Mouse (Mus musculus): ENCODE data around the gene G6pc3. TPM values are rescaled to one million over a fixed set of nuclear protein-coding genes. Genes with fewer than 3 reads are reported as not detected.

Gene G6pc3
- polyA plus RNA-seq, 1 experiment from 2014 or later: 32.3 TPM

GRCm38 (mm10) chr11:102198245-102198644 is 8.8 kb downstream of the G6pc3 start:
- peaks cover 98% of the 10 kb centered on the region for H3K36me3 ChIP-seq
- H3K4me1 ChIP-seq (replicated peaks): peaks cover 3% of the 10 kb centered on the region; the same call in 1 of the 2 replicates
- H3K27ac ChIP-seq: no peak overlapping the region
- no peaks in the 10 kb centered on the region for H3K27me3 ChIP-seq (ENCODE audit: insufficient read depth, poor library complexity, severe bottlenecking)
- H3K9me3 ChIP-seq: no peaks in the 10 kb centered on the region
- no peak for DNase-seq (ENCODE audit: low spot score)
- WGBS: 72% methylated on average over 6 of the region's 6 CpGs
- H3K4me3 ChIP-seq: no peak overlapping the region

GRCm38 (mm10) chr11:102199856-102200255 is 10.4 kb downstream of the G6pc3 start:
- Histone ChIP-seq H3K4me1 (replicated peaks) (peaks cover 3% of the 10 kb centered on the region; the same call in 1 of the 2 replicates), H3K9me3 (no peaks in the 10 kb centered on the region), H3K36me3 (peaks cover 98% of the 10 kb centered on the region), H3K27me3 (ENCODE audit: insufficient read depth, poor library complexity, severe bottlenecking) (no peaks in the 10 kb centered on the region), H3K4me3 (no peak overlapping the region), H3K27ac (no peak overlapping the region)
- WGBS: 84% methylated on average over 9 of the region's 9 CpGs
- DNase-seq (ENCODE audit: low spot score): no peak

DNA sequence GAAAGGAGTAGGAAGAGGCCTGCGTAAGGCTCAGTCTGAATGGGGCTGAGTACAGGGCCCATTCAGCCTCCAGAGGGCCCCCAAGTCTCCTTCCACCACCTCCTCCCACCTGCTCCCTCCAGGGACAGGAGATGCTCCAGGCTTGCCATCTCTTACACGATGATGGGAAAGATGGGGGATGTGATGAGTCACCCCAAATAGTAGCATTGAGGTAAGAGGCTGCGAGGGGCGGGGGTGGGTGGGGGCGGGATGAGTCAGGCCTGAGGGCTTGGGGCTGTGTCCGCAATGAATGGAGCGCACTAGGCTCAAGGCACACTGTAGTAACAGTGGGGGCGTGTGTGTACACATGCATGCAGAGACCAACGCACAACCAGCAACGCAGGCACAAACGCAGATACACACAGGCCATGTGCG is 12.0 kb downstream of the G6pc3 start:
- DNase-seq (ENCODE audit: low spot score): no peak
- peaks cover 98% of the 10 kb centered on the region for H3K36me3 ChIP-seq
- no peaks in the 10 kb centered on the region for H3K9me3 ChIP-seq
- no peak overlapping the region for H3K4me3 ChIP-seq
- H3K4me1 ChIP-seq (replicated peaks): peaks cover 7% of the 10 kb centered on the region
- no peak overlapping the region for H3K27ac ChIP-seq
- no peaks in the 10 kb centered on the region for H3K27me3 ChIP-seq (ENCODE audit: insufficient read depth, poor library complexity, severe bottlenecking)
- 83% methylated on average over 12 of the region's 12 CpGs for WGBS

GRCm38 (mm10) chr11:102206481-102206880 is 17.1 kb downstream of the G6pc3 start:
- peak overlapping the region; percentile 82 for H3K27ac ChIP-seq
- H3K36me3 ChIP-seq: peaks cover 60% of the 10 kb centered on the region
- no peaks in the 10 kb centered on the region for H3K9me3 ChIP-seq
- 66% methylated on average over 30 of the region's 30 CpGs for WGBS
- H3K27me3 ChIP-seq (ENCODE audit: insufficient read depth, poor library complexity, severe bottlenecking): no peaks in the 10 kb centered on the region
- peaks cover 48% of the 10 kb centered on the region for H3K4me1 ChIP-seq (replicated peaks)
- peak overlapping the region; percentile 16; the same call in 1 of the 2 replicates for H3K4me3 ChIP-seq
- DNase-seq (ENCODE audit: low spot score): no peak

- Histone ChIP-seq H3K36me3 (peaks cover 50% of the 10 kb centered on the region), H3K27me3 (ENCODE audit: insufficient read depth, poor library complexity, severe bottlenecking) (no peaks in the 10 kb centered on the region), H3K9me3 (no peaks in the 10 kb centered on the region), H3K4me1 (replicated peaks) (peaks cover 56% of the 10 kb centered on the region), H3K27ac (peak overlapping the region; percentile 81), H3K4me3 (peak overlapping the region; percentile 22)
- 26% methylated on average over 11 of the region's 11 CpGs for WGBS
- DNase-seq (ENCODE audit: low spot score): peak; percentile 82
Measured at GRCm38 (mm10) chr11:102207825-102208777, 18.7 kb downstream of the G6pc3 start.

DNA sequence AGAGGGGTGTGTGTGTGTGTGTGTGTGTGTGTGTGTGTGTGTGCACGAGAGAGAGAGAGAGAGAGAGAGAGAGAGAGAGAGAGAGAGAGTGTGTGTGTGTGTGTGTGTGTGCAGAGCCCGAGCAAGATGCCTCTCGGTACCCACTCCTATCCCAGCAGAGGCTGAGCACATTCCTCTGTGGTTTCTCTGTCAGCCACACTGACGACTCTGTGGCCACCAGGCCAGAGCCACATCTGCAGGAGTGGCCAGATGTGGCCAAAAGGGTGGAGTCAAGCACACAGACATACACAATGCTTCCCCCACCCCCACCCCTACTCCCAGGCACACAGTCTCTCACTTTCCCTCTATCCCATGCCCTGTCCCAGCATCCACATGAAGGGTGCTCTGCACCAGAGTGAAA is 19.4 kb downstream of the G6pc3 start:
- H3K9me3 ChIP-seq: no peaks in the 10 kb centered on the region
- H3K4me1 ChIP-seq (replicated peaks): peaks cover 60% of the 10 kb centered on the region
- 0 out of 2 replicates have a peak overlapping the region, but pooled peaks have one; percentile 22 for H3K4me3 ChIP-seq
- H3K36me3 ChIP-seq: peaks cover 44% of the 10 kb centered on the region
- H3K27me3 ChIP-seq (ENCODE audit: insufficient read depth, poor library complexity, severe bottlenecking): no peaks in the 10 kb centered on the region
- WGBS: 38% methylated on average over 4 of the region's 4 CpGs
- DNase-seq (ENCODE audit: low spot score): no peak
- H3K27ac ChIP-seq: peak overlapping the region; percentile 81

DNA sequence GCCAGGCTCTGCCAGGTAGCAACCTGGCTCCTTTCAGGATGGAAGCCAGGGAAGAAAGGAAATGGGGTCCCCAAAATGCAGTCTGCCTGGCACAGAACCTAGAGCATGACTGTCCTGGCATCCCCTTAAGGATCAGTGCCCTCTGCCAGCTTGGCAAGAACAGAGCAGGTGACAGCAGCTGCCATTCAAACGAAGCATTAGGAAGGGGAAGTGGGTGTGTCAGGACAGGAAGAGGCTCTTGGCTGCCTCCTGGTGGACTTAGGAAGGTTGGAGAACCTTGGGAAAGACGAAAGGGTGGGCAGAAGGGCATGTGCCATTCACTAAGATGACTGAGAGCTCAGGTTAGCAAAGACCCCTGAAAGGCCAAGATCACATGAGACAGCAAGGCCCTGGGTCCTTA is 20.3 kb downstream of the G6pc3 start:
- peaks cover 69% of the 10 kb centered on the region for H3K4me1 ChIP-seq (replicated peaks)
- H3K9me3 ChIP-seq: no peaks in the 10 kb centered on the region
- H3K27ac ChIP-seq: peak overlapping the region; percentile 81
- no peaks in the 10 kb centered on the region for H3K27me3 ChIP-seq (ENCODE audit: insufficient read depth, poor library complexity, severe bottlenecking)
- DNase-seq (ENCODE audit: low spot score): no peak
- H3K4me3 ChIP-seq: no peak overlapping the region; the same call in 1 of the 2 replicates
- 20% methylated on average over 2 of the region's 2 CpGs for WGBS
- H3K36me3 ChIP-seq: peaks cover 35% of the 10 kb centered on the region

DNA sequence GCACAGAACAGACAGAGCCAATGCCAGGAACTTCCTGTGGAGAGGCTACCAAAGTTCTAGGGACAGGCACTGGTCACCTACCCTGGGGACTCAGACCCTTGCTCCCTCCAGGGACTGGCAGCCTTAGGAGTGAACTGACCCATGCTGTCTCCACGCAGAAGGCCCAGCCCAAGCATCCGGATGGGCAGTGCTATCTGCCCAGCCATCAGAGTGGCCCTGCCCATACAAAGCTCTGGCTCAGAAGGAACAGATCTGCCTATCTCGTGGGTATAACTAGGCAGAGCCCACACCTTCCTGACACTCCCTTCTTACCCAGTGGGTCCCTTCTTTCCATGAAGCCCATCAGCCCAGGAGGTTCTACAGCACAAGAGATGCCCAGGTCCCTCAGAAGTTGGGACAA is 20.8 kb downstream of the G6pc3 start:
- peaks cover 30% of the 10 kb centered on the region for H3K36me3 ChIP-seq
- H3K27ac ChIP-seq: peak overlapping the region; percentile 35; the same call in 1 of the 2 replicates
- H3K27me3 ChIP-seq (ENCODE audit: insufficient read depth, poor library complexity, severe bottlenecking): no peaks in the 10 kb centered on the region
- 74% methylated on average over 3 of the region's 3 CpGs for WGBS
- H3K4me1 ChIP-seq (replicated peaks): peaks cover 74% of the 10 kb centered on the region
- H3K4me3 ChIP-seq: no peak overlapping the region
- no peak for DNase-seq (ENCODE audit: low spot score)
- no peaks in the 10 kb centered on the region for H3K9me3 ChIP-seq

- Histone ChIP-seq H3K4me1 (replicated peaks) (peaks cover 82% of the 10 kb centered on the region), H3K27me3 (ENCODE audit: insufficient read depth, poor library complexity, severe bottlenecking) (no peaks in the 10 kb centered on the region), H3K27ac (peak overlapping the region; percentile 42; the same call in 1 of the 2 replicates), H3K9me3 (no peaks in the 10 kb centered on the region), H3K4me3 (no peak overlapping the region), H3K36me3 (peaks cover 22% of the 10 kb centered on the region)
- no peak for DNase-seq (ENCODE audit: low spot score)
- 66% methylated on average over 5 of the region's 5 CpGs for WGBS
Measured at GRCm38 (mm10) chr11:102211011-102211410, 21.6 kb downstream of the G6pc3 start.

DNA sequence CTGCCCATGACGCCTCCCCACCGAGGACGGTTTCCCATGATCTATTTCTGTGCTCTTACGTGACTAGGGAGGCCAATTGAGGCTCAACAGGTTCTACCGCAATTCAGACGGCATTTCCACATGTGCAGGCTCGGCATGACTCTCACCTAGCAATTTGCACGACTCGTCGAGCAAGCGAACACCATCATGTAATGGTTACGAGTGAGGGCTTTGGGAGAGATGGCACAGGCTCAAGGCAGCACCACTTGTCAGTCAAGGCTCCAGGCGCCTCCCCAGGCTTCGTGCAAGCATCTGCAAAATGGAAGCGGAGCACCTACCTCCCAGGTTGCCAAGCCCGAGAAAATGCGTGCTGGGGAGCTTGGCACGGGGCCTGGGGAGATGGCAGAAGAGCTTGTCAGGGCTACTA is 22.5 kb downstream of the G6pc3 start:
- no peak for DNase-seq (ENCODE audit: low spot score)
- Histone ChIP-seq H3K27me3 (ENCODE audit: insufficient read depth, poor library complexity, severe bottlenecking) (no peaks in the 10 kb centered on the region), H3K9me3 (no peaks in the 10 kb centered on the region), H3K27ac (0 out of 2 replicates have a peak overlapping the region, but pooled peaks have one; percentile 9), H3K36me3 (peaks cover 13% of the 10 kb centered on the region), H3K4me1 (replicated peaks) (peaks cover 81% of the 10 kb centered on the region), H3K4me3 (no peak overlapping the region)
- 78% methylated on average over 18 of the region's 18 CpGs for WGBS

- H3K27me3 ChIP-seq (ENCODE audit: insufficient read depth, poor library complexity, severe bottlenecking): no peaks in the 10 kb centered on the region
- no peaks in the 10 kb centered on the region for H3K9me3 ChIP-seq
- no peak for DNase-seq (ENCODE audit: low spot score)
- peaks cover 81% of the 10 kb centered on the region for H3K4me1 ChIP-seq (replicated peaks)
- peaks cover 31% of the 10 kb centered on the region for H3K36me3 ChIP-seq
- WGBS: 71% methylated on average over 10 of the region's 10 CpGs
- no peak overlapping the region for H3K4me3 ChIP-seq
- peak overlapping the region; percentile 9; the same call in 1 of the 2 replicates for H3K27ac ChIP-seq
Measured at GRCm38 (mm10) chr11:102214430-102215156, 25.2 kb downstream of the G6pc3 start.

DNA sequence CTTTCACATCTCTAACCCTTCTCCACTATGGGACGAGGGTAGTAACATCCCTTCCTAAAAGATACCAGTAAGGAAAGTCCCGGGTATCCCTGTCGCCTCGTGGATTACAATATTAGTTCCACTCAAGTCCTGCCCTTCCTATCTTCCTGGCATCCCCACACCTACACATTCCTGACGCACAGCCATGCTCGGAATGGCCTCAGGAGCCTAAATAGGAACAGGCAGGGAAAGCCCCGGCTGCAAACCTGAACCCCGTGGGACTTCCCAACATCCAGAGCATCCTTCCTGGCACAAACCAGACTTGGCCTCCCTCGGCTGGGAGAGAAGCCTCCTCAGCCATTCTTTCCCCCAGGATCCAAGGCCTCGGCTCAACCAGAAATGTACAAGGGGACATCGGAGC is 26.1 kb downstream of the G6pc3 start:
- Histone ChIP-seq H3K27ac (peak overlapping the region; percentile 62; the same call in 1 of the 2 replicates), H3K36me3 (peaks cover 40% of the 10 kb centered on the region), H3K27me3 (ENCODE audit: insufficient read depth, poor library complexity, severe bottlenecking) (no peaks in the 10 kb centered on the region), H3K9me3 (no peaks in the 10 kb centered on the region), H3K4me1 (replicated peaks) (peaks cover 82% of the 10 kb centered on the region), H3K4me3 (no peak overlapping the region)
- DNase-seq (ENCODE audit: low spot score): no peak
- WGBS: 78% methylated on average over 11 of the region's 11 CpGs
